Mouse (Mus musculus) hindbrain, embryonic 13.5 days (tissue): Measurements from ENCODE around the gene Fbxo24. TPM values are rescaled to one million over a fixed set of nuclear protein-coding genes. Genes with fewer than 3 reads are reported as not detected.

Experiments used
- ATAC-seq: fragments of 200-750 bp; cut with Nextera tagmentation; 2 replicates; pipeline ENCODE4 v1.8.0; 2017; ENCODE audit warnings: moderate TSS enrichment; ENCODE audit not compliant: low FRiP score
- H3K27ac ChIP-seq: fragments of 300-500 bp; sonication (generic); 2 replicates; pipeline ENCODE4 v1.5.1; 2015; ENCODE audit warnings: inconsistent platforms, mild to moderate bottlenecking, moderate library complexity
- H3K27me3 ChIP-seq: fragments of 300-500 bp; sonication (generic); 2 replicates; pipeline ENCODE4 v1.6.1; 2015; ENCODE audit warnings: mild to moderate bottlenecking, inconsistent platforms
- H3K36me3 ChIP-seq: fragments of 300-500 bp; sonication (generic); 2 replicates; pipeline ENCODE4 v1.6.1; 2015; ENCODE audit warnings: mild to moderate bottlenecking, inconsistent platforms
- H3K4me1 ChIP-seq: fragments of 300-500 bp; sonication (generic); replicated peaks from 2 replicates; pipeline ENCODE4 v1.6.1; 2015; ENCODE audit warnings: inconsistent platforms
- H3K4me2 ChIP-seq: fragments of 300-500 bp; sonication (generic); 2 replicates; pipeline ENCODE4 v1.6.1; 2015; ENCODE audit warnings: inconsistent platforms, mild to moderate bottlenecking, moderate library complexity
- H3K4me3 ChIP-seq: fragments of 300-500 bp; sonication (generic); 2 replicates; pipeline ENCODE4 v1.5.1; 2015; ENCODE audit warnings: mild to moderate bottlenecking, inconsistent platforms
- H3K9ac ChIP-seq: fragments of 300-500 bp; sonication (generic); 2 replicates; pipeline ENCODE4 v1.6.1; 2015; ENCODE audit warnings: mild to moderate bottlenecking, inconsistent platforms
- H3K9me3 ChIP-seq: fragments of 300-500 bp; sonication (generic); 2 replicates; pipeline ENCODE4 v1.6.1; 2016; ENCODE audit warnings: inconsistent platforms
- WGBS: fragments of 180-500 bp; shearing (Covaris S2); methylation state at CpG from one replicate; pipeline ENCODE4 v1.1.7; 2015; 5-methylcytosine and 5-hydroxymethylcytosine counted together
- polyA plus RNA-seq: library from polyadenylated mRNA; unstranded; fragments of >200 nt; fragmentation: Nextera tagmentation; extraction: Ambion mirVana; gene quantifications from 2 replicates; pipeline ENCODE4 v1.2.1, GENCODE M21; 2015

Gene Fbxo24
- polyA plus RNA-seq = 0.17 and 0.21 TPM in 2 replicates

- Histone ChIP-seq H3K4me3 (peak within 1 kb of the TSS; percentile 80), H3K27me3 (no peaks in the 10 kb centered on the region), H3K36me3 (peaks cover 3% of the 10 kb centered on the region), H3K4me2 (peak within 1 kb of the TSS; percentile 84), H3K4me1 (peaks cover 55% of the 10 kb centered on the region), H3K27ac (peak within 1 kb of the TSS; percentile 93), H3K9me3 (no peaks in the 10 kb centered on the region), H3K9ac (peak within 1 kb of the TSS; percentile 82)
- ATAC-seq = peak; percentile 99
- under 1% methylated on average over 45 of the region's 46 CpGs for WGBS
Measured at GRCm38 (mm10) chr5:137628498-137629305, at the start of gene Fbxo24, which contains the start of the genes Lrch4 and Gm20605. Gene Fbxo24, minus strand, starts transcription at chr5:137629002. Gene Lrch4, plus strand, starts transcription at chr5:137629121. Gene Gm20605, plus strand, starts transcription at chr5:137629175.

- Histone ChIP-seq H3K9ac (no peak overlapping the region), H3K27me3 (no peaks in the 10 kb centered on the region), H3K4me2 (no peak overlapping the region), H3K36me3 (0 out of 2 replicates have a peak, but pooled peaks cover 3% of the 10 kb centered on the region), H3K4me1 (peaks cover 12% of the 10 kb centered on the region), H3K27ac (no peak overlapping the region), H3K9me3 (no peaks in the 10 kb centered on the region), H3K4me3 (no peak overlapping the region)
- WGBS = 96% methylated on average over 8 of the region's 8 CpGs
- ATAC-seq = no peak
Measured at GRCm38 (mm10) chr5:137677859-137678258, 49.1 kb upstream of the Fbxo24 start.

- Histone ChIP-seq H3K27ac (no peak overlapping the region), H3K4me3 (no peak overlapping the region), H3K36me3 (no peaks in the 10 kb centered on the region), H3K27me3 (no peaks in the 10 kb centered on the region), H3K4me1 (peaks cover 16% of the 10 kb centered on the region), H3K9me3 (no peaks in the 10 kb centered on the region), H3K9ac (no peak overlapping the region), H3K4me2 (no peak overlapping the region)
- WGBS = 95% methylated on average over 8 of the region's 8 CpGs
- no peak for ATAC-seq
Measured at GRCm38 (mm10) chr5:137674786-137675185, 46.0 kb upstream of the Fbxo24 start.

GRCm38 (mm10) chr5:137673015-137673414 is 44.2 kb upstream of the Fbxo24 start:
- no peaks in the 10 kb centered on the region for H3K27me3 ChIP-seq
- no peaks in the 10 kb centered on the region for H3K36me3 ChIP-seq
- 97% methylated on average over 6 of the region's 6 CpGs for WGBS
- no peak overlapping the region for H3K27ac ChIP-seq
- no peak overlapping the region for H3K9ac ChIP-seq
- H3K9me3 ChIP-seq = no peaks in the 10 kb centered on the region
- H3K4me2 ChIP-seq = no peak overlapping the region
- H3K4me1 ChIP-seq = peaks cover 16% of the 10 kb centered on the region
- no peak overlapping the region for H3K4me3 ChIP-seq
- no peak for ATAC-seq

- H3K9me3 ChIP-seq = no peaks in the 10 kb centered on the region
- H3K4me2 ChIP-seq = no peak overlapping the region
- peaks cover 3% of the 10 kb centered on the region for H3K36me3 ChIP-seq
- no peak overlapping the region for H3K27ac ChIP-seq
- no peaks in the 10 kb centered on the region for H3K27me3 ChIP-seq
- H3K4me3 ChIP-seq = no peak overlapping the region
- no peak overlapping the region for H3K9ac ChIP-seq
- WGBS = 89% methylated on average over 5 of the region's 5 CpGs
- ATAC-seq = no peak
- H3K4me1 ChIP-seq = peaks cover 16% of the 10 kb centered on the region
Measured at GRCm38 (mm10) chr5:137672361-137672760, 43.6 kb upstream of the Fbxo24 start.

- no peak overlapping the region for H3K4me3 ChIP-seq
- H3K27ac ChIP-seq = peak overlapping the region; percentile 56; the same call in 1 of the 2 replicates
- peaks cover 10% of the 10 kb centered on the region for H3K36me3 ChIP-seq
- no peak for ATAC-seq
- H3K4me2 ChIP-seq = no peak overlapping the region
- 40% methylated on average over 9 of the region's 9 CpGs for WGBS
- H3K27me3 ChIP-seq = no peaks in the 10 kb centered on the region
- H3K9me3 ChIP-seq = no peaks in the 10 kb centered on the region
- H3K4me1 ChIP-seq = peaks cover 16% of the 10 kb centered on the region
- 0 out of 2 replicates have a peak overlapping the region, but pooled peaks have one; percentile 46 for H3K9ac ChIP-seq
Measured at GRCm38 (mm10) chr5:137671443-137672240, 42.8 kb upstream of the Fbxo24 start.

GRCm38 (mm10) chr5:137670240-137670639 is 41.4 kb upstream of the Fbxo24 start:
- H3K27ac ChIP-seq = no peak overlapping the region
- no peak overlapping the region for H3K4me3 ChIP-seq
- no peaks in the 10 kb centered on the region for H3K27me3 ChIP-seq
- H3K4me2 ChIP-seq = no peak overlapping the region
- H3K9ac ChIP-seq = no peak overlapping the region
- H3K36me3 ChIP-seq = peaks cover 22% of the 10 kb centered on the region
- ATAC-seq = no peak
- H3K9me3 ChIP-seq = no peaks in the 10 kb centered on the region
- WGBS = 95% methylated on average over 1 of the region's 1 CpGs
- H3K4me1 ChIP-seq = peaks cover 16% of the 10 kb centered on the region

GRCm38 (mm10) chr5:137668971-137669370 is 40.2 kb upstream of the Fbxo24 start:
- Histone ChIP-seq H3K27me3 (no peaks in the 10 kb centered on the region), H3K4me2 (no peak overlapping the region), H3K4me1 (peaks cover 16% of the 10 kb centered on the region), H3K4me3 (no peak overlapping the region), H3K27ac (0 out of 2 replicates have a peak overlapping the region, but pooled peaks have one; percentile 30), H3K9me3 (no peaks in the 10 kb centered on the region), H3K36me3 (peaks cover 35% of the 10 kb centered on the region), H3K9ac (0 out of 2 replicates have a peak overlapping the region, but pooled peaks have one; percentile 13)
- 72% methylated on average over 10 of the region's 10 CpGs for WGBS
- ATAC-seq = no peak

- Histone ChIP-seq H3K4me1 (no peaks in the 10 kb centered on the region), H3K4me2 (no peak overlapping the region), H3K27ac (no peak overlapping the region), H3K27me3 (no peaks in the 10 kb centered on the region), H3K36me3 (peaks cover 87% of the 10 kb centered on the region), H3K4me3 (no peak overlapping the region), H3K9me3 (no peaks in the 10 kb centered on the region), H3K9ac (no peak overlapping the region)
- no peak for ATAC-seq
- 71% methylated on average over 9 of the region's 9 CpGs for WGBS
Measured at GRCm38 (mm10) chr5:137663057-137663456, 34.3 kb upstream of the Fbxo24 start.

GRCm38 (mm10) chr5:137660064-137660688 is 31.4 kb upstream of the Fbxo24 start:
- ATAC-seq = no peak
- no peaks in the 10 kb centered on the region for H3K4me1 ChIP-seq
- H3K27ac ChIP-seq = no peak overlapping the region
- no peak overlapping the region for H3K9ac ChIP-seq
- H3K9me3 ChIP-seq = no peaks in the 10 kb centered on the region
- no peak overlapping the region for H3K4me2 ChIP-seq
- no peaks in the 10 kb centered on the region for H3K27me3 ChIP-seq
- peaks cover 72% of the 10 kb centered on the region for H3K36me3 ChIP-seq
- 93% methylated on average over 6 of the region's 6 CpGs for WGBS
- H3K4me3 ChIP-seq = no peak overlapping the region

- ATAC-seq = peak; percentile 44; the same call in 1 of the 2 replicates
- H3K27ac ChIP-seq = peak overlapping the region; percentile 56; the same call in 1 of the 2 replicates
- no peak overlapping the region for H3K4me2 ChIP-seq
- no peaks in the 10 kb centered on the region for H3K27me3 ChIP-seq
- H3K9ac ChIP-seq = peak overlapping the region; percentile 29; the same call in 1 of the 2 replicates
- H3K4me3 ChIP-seq = no peak overlapping the region
- no peaks in the 10 kb centered on the region for H3K9me3 ChIP-seq
- H3K36me3 ChIP-seq = peaks cover 71% of the 10 kb centered on the region
- no peaks in the 10 kb centered on the region for H3K4me1 ChIP-seq
- 36% methylated on average over 6 of the region's 6 CpGs for WGBS
Measured at GRCm38 (mm10) chr5:137656977-137657376, 28.2 kb upstream of the Fbxo24 start.

- no peak overlapping the region for H3K4me2 ChIP-seq
- H3K4me1 ChIP-seq = peaks cover 8% of the 10 kb centered on the region
- no peak overlapping the region for H3K4me3 ChIP-seq
- H3K27ac ChIP-seq = no peak overlapping the region
- no peaks in the 10 kb centered on the region for H3K9me3 ChIP-seq
- ATAC-seq = no peak
- no peak overlapping the region for H3K9ac ChIP-seq
- 85% methylated on average over 7 of the region's 7 CpGs for WGBS
- peaks cover 62% of the 10 kb centered on the region for H3K36me3 ChIP-seq
- H3K27me3 ChIP-seq = no peaks in the 10 kb centered on the region
Measured at GRCm38 (mm10) chr5:137654746-137655145, 25.9 kb upstream of the Fbxo24 start.
